Mouse (Mus musculus) midbrain, embryonic 14.5 days (tissue): ENCODE results near the gene Klhl30. TPM values are rescaled to one million over a fixed set of nuclear protein-coding genes. Genes with fewer than 3 reads are reported as not detected.
A peak's percentile ranks its signal among the peaks of the same experiment; 100 is the strongest.

ENCODE experiments used
- ATAC-seq: fragments of 200-750 bp; cut with Nextera tagmentation; 2 replicates; pipeline ENCODE4 v1.8.0; 2017; ENCODE audit warnings: moderate number of reproducible peaks, moderate library complexity; ENCODE audit not compliant: low FRiP score, low TSS enrichment
- DNase-seq: peaks from one replicate; pipeline ENCODE4 v3.0.0-alpha.2; 2015
- H3K27ac ChIP-seq: fragments of 300-500 bp; sonication (generic); replicated peaks from 2 replicates; pipeline ENCODE4 v1.5.1; 2014; ENCODE audit warnings: mild to moderate bottlenecking, low read depth, low read length, moderate library complexity
- H3K27me3 ChIP-seq: fragments of 300-500 bp; sonication (generic); 2 replicates; pipeline ENCODE4 v1.6.1; 2014; ENCODE audit warnings: low read length, control low read depth, mixed read lengths; ENCODE audit not compliant: control insufficient read depth, insufficient read depth
- H3K36me3 ChIP-seq: fragments of 300-500 bp; sonication (generic); 2 replicates; pipeline ENCODE4 v1.6.1; 2014; ENCODE audit warnings: low read length, control low read depth; ENCODE audit not compliant: control insufficient read depth, insufficient read depth
- H3K4me1 ChIP-seq: fragments of 300-500 bp; sonication (generic); 2 replicates; pipeline ENCODE4 v1.6.1; 2014; ENCODE audit warnings: mild to moderate bottlenecking, antibody characterized with exemption, low read length, control low read depth; ENCODE audit not compliant: control insufficient read depth, insufficient read depth
- H3K4me2 ChIP-seq: fragments of 300-500 bp; sonication (generic); 2 replicates; pipeline ENCODE4 v1.6.1; 2014; ENCODE audit warnings: mild to moderate bottlenecking, low read length, moderate library complexity
- H3K4me3 ChIP-seq: fragments of 300-500 bp; sonication (generic); replicated peaks from 2 replicates; pipeline ENCODE4 v1.5.1; 2014; ENCODE audit warnings: low read depth, low read length
- H3K9ac ChIP-seq: fragments of 300-500 bp; sonication (generic); replicated peaks from 2 replicates; pipeline ENCODE4 v1.6.1; 2014; ENCODE audit warnings: mild to moderate bottlenecking, low read length, moderate library complexity
- H3K9me3 ChIP-seq: fragments of 300-500 bp; sonication (generic); 2 replicates; pipeline ENCODE4 v1.6.1; 2016; ENCODE audit warnings: low read length, control low read depth, mixed read lengths; ENCODE audit not compliant: control insufficient read depth
- WGBS: fragments of 180-500 bp; shearing (Covaris S2); extraction: QIAGEN DNeasy Blood & Tissue Kit; methylation state at CpG from one replicate; pipeline ENCODE4 v1.1.7; 2014; 5-methylcytosine and 5-hydroxymethylcytosine counted together
- polyA plus RNA-seq: library from polyadenylated mRNA; unstranded; fragments of >200 nt; fragmentation: Nextera tagmentation; extraction: Ambion mirVana; gene quantifications from 2 replicates; pipeline ENCODE4 v1.2.1, GENCODE M21; 2014

Gene Klhl30
- not detected in 2 replicates for polyA plus RNA-seq

DNA sequence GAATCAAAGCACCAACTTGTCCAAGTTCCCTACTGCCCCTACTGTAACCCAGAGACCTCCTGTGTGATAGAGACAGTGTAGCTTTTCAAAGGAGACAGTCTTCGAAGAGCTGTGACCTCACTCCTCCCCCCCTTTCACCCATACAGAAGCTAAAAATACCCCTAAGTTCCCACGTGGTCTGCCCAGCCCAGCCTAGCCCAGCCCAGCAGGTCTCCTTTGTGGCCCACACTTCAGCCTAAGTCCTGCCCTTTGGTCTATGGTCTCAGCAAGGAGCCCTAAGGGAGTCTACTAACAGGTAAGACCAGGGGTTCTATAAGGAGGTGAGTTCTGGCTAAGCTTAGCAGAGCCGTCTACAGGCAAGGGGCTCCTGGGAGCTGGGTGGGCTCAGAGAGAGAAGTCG is at the start of gene Klhl30:
Gene Klhl30, plus strand, starts transcription at position 176 of the 400 bp plus-strand sequence.
- ATAC-seq = no peak
- no peaks in the 10 kb centered on the region for H3K4me1 ChIP-seq

DNA sequence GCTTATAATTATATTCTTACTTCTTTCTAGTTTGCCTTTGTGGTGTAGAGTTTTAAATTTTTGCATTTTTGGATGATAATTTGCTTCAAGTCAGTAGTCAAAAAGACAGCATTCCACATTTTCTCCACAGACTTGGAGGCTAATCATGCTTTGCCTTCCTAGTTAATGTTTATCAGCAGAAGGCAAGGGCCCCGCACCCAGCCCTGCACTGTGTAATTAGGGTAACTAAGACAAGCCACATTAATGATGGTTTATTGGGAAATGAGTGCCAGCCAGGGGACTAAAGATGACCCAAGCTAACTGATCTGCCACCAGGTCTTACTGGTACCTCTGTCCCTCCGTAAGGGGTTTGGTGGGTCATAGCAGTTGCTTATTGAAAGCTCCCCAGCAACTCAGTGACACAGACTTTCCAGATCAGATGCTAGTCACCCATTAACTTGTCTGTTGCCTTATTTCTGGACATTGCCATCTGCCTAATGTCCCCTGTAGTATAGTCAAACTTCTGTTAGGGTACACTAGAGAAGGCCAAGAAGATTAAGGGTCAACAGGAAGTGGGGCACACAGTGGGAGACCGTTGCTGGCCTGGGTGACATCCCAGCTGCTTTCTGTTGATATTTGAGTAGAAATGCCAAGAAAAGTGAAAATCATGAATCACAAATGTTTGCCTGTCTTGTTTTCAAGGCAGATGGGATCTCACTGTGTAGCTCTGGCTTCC is 49.5 kb upstream of the Klhl30 start:
- Histone ChIP-seq H3K36me3 (peaks cover 16% of the 10 kb centered on the region; the same call in 1 of the 2 replicates), H3K9ac (no peak overlapping the region), H3K4me1 (0 out of 2 replicates have a peak, but pooled peaks cover 4% of the 10 kb centered on the region), H3K4me3 (no peak overlapping the region), H3K9me3 (no peaks in the 10 kb centered on the region), H3K27me3 (no peaks in the 10 kb centered on the region), H3K4me2 (no peak overlapping the region), H3K27ac (no peak overlapping the region)
- no peak for ATAC-seq
- WGBS = 95% methylated on average over 3 of the region's 3 CpGs
- DNase-seq = no peak

More for the DNA sequence above, at the start of gene Klhl30:
- Histone ChIP-seq H3K4me3 (no peak within 1 kb of the TSS), H3K9ac (no peak within 1 kb of the TSS), H3K4me2 (no peak within 1 kb of the TSS), H3K36me3 (no peaks in the 10 kb centered on the region), H3K9me3 (no peaks in the 10 kb centered on the region), H3K27ac (no peak within 1 kb of the TSS), H3K27me3 (peaks cover 10% of the 10 kb centered on the region)
- WGBS = 60% methylated on average over 4 of the region's 4 CpGs
- no peak for DNase-seq

DNA sequence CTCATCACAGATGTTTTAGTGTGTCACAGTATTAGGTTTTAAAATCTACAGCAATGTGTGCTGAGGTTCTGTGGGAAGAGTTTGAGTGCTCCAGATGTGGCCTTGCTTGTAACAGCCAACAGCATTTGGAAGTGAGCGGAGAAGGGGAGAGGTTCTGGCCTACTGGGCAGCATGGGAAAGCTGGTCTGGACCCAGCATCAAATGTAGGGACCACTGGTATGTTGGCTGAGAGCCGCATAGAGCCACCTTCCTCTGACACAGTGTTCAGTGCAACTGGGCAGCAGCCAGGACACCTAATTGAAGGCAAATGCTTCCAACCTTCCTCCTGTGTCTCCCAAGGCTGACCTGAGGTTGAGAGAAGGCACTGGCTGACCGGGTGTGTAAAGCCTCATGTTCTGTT is 48.8 kb upstream of the Klhl30 start:
- no peaks in the 10 kb centered on the region for H3K9me3 ChIP-seq
- no peak overlapping the region for H3K4me2 ChIP-seq
- H3K27ac ChIP-seq = no peak overlapping the region
- WGBS = 92% methylated on average over 3 of the region's 3 CpGs
- ATAC-seq (no peak), DNase-seq (no peak)
- no peaks in the 10 kb centered on the region for H3K27me3 ChIP-seq
- H3K4me3 ChIP-seq = no peak overlapping the region
- no peak overlapping the region for H3K9ac ChIP-seq
- 0 out of 2 replicates have a peak, but pooled peaks cover 4% of the 10 kb centered on the region for H3K4me1 ChIP-seq
- H3K36me3 ChIP-seq = peaks cover 19% of the 10 kb centered on the region; the same call in 1 of the 2 replicates

DNA sequence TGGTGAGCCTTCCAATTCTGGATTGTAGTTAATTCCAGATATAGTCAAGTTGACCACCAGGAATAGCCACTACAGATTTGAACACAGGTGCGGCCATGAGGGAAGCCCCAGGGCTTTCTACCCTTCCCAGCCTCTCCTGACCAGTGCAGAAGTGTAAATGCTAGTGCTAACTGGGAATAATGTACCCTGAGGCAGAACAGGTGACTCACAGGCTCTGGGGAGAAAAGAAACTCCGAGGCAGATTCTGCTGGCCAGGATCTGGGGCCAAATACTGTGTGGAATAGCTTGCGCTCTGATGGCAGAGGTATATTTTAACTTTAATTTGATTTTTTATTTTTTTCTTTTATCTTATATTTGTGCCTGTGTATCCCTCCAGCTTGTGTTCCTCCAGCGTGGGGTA is 46.2 kb upstream of the Klhl30 start:
- WGBS = 90% methylated on average over 4 of the region's 4 CpGs
- H3K36me3 ChIP-seq = peaks cover 39% of the 10 kb centered on the region
- H3K27ac ChIP-seq = no peak overlapping the region

DNA sequence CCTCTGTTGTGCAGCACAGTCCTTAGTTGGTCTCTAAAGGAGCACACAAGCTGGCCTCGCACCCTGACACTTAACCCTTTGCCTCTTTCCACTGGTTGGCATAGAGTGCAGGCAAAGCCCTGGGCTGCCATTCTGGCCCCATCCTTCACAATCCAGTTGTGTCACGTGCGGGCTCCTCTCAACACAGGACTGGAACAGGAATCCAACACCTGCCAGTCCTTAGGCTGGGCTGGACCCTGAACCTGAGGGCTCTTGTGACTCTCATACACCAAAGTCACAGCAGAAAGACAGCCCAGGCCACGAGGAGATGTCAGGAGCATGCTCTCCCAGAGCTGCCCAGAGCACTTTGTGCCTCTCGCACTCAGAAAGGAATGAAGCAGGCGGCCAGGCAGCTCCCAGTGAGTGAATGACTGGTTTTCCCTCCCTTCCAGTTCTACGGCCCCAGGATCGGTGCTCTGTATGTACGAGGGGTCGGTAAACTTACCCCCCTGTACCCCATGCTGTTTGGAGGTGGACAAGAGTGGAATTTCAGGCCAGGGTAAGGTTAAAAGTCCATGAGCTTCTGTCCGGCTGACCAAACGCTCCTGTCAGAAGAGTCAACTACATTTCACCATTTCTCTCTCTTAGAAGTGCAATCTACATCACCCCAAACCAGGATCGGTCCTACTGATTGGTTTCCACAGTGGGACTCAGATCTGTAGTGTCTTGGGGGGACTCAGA is 41.3 kb upstream of the Klhl30 start:
- no peak for DNase-seq
- 96% methylated on average over 13 of the region's 13 CpGs for WGBS
- ATAC-seq = no peak
- H3K9me3 ChIP-seq = no peaks in the 10 kb centered on the region
- no peak overlapping the region for H3K27ac ChIP-seq
- H3K27me3 ChIP-seq = no peaks in the 10 kb centered on the region
- H3K36me3 ChIP-seq = peaks cover 50% of the 10 kb centered on the region
- H3K4me1 ChIP-seq = no peaks in the 10 kb centered on the region
- H3K9ac ChIP-seq = no peak overlapping the region
- H3K4me2 ChIP-seq = no peak overlapping the region
- no peak overlapping the region for H3K4me3 ChIP-seq

More for the DNA sequence above, 46.2 kb upstream of the Klhl30 start:
- Histone ChIP-seq H3K27me3 (no peaks in the 10 kb centered on the region), H3K9me3 (no peaks in the 10 kb centered on the region), H3K4me2 (no peak overlapping the region), H3K9ac (no peak overlapping the region), H3K4me3 (no peak overlapping the region), H3K4me1 (no peaks in the 10 kb centered on the region)
- ATAC-seq (no peak), DNase-seq (no peak)

DNA sequence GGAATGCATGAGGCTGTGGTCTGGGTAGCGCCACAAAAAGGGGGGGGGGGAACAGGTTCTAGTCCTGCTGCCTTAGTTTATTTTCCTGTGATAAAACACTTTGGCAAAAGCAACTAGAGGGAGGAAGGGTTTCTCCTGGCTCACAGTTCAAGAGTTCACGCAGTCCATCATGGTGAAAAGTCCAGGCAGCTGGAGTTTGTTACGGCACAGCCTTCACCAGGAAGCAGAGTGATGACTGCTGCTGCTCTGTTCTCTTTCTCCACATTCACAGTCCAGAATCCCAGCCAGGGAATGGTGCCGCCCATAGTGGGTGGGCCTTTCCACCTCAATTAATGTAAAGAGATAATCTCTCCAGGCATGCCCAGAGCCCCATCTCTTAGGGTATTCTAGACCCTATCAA is 38.5 kb upstream of the Klhl30 start:
- DNase-seq (no peak), ATAC-seq (no peak)
- H3K4me2 ChIP-seq = no peak overlapping the region
- peaks cover 32% of the 10 kb centered on the region for H3K36me3 ChIP-seq
- no peak overlapping the region for H3K4me3 ChIP-seq
- H3K9ac ChIP-seq = no peak overlapping the region
- no peaks in the 10 kb centered on the region for H3K27me3 ChIP-seq
- no peaks in the 10 kb centered on the region for H3K9me3 ChIP-seq
- no peaks in the 10 kb centered on the region for H3K4me1 ChIP-seq
- WGBS = 95% methylated on average over 4 of the region's 4 CpGs
- H3K27ac ChIP-seq = no peak overlapping the region

DNA sequence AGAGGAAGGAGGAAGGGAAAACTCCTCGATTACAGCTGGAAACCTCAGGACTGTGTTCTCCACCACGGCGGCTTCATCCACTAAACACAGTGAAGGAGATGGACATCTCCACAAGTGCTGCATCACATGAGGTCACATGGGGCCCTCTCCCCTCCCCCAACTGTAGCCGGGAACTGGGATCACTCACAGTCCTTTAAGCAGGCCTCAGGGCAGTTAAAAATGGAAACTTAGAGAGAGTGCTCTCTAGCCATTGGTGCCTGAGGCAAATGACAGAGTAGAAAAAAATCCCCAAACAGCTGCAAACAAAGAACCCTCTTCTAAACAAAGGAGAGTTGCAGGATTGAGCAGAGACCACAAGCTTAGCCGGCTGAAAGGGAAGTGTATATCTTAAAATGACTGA is 37.6 kb upstream of the Klhl30 start:
- Histone ChIP-seq H3K36me3 (peaks cover 27% of the 10 kb centered on the region), H3K9ac (no peak overlapping the region), H3K27me3 (no peaks in the 10 kb centered on the region), H3K27ac (no peak overlapping the region), H3K9me3 (no peaks in the 10 kb centered on the region), H3K4me1 (no peaks in the 10 kb centered on the region), H3K4me3 (no peak overlapping the region), H3K4me2 (no peak overlapping the region)
- WGBS = 45% methylated on average over 5 of the region's 5 CpGs
- ATAC-seq (no peak), DNase-seq (peak; percentile 46)

DNA sequence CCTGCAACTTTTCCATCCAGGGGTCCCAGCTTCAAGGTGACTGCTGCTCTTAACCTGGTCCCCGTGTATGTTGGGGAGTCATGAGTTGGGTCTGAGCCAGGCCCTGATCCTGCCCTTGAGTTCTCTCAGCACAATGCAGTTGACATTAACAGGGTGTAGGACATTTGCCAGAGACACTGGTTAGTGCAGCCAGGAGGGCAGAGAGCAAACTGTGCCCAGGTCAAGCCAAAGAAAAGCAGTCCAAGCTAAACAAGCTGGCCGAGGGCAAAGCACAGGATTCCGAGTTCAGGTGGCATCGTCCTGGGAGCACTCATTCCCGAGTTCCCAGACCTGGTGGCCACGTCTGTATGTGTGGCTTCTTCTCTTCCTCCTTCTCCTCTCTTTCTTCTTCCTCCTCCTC is 33.2 kb upstream of the Klhl30 start:
- WGBS = 87% methylated on average over 6 of the region's 6 CpGs
- no peak overlapping the region for H3K4me2 ChIP-seq
- H3K9me3 ChIP-seq = no peaks in the 10 kb centered on the region
- H3K9ac ChIP-seq = no peak overlapping the region
- H3K27me3 ChIP-seq = no peaks in the 10 kb centered on the region
- H3K4me3 ChIP-seq = no peak overlapping the region
- DNase-seq (no peak), ATAC-seq (no peak)
- H3K4me1 ChIP-seq = no peaks in the 10 kb centered on the region
- no peaks in the 10 kb centered on the region for H3K36me3 ChIP-seq
- no peak overlapping the region for H3K27ac ChIP-seq
